21 mouse cellular contexts compared by ENCODE assay signal in the genomic region with DNA sequence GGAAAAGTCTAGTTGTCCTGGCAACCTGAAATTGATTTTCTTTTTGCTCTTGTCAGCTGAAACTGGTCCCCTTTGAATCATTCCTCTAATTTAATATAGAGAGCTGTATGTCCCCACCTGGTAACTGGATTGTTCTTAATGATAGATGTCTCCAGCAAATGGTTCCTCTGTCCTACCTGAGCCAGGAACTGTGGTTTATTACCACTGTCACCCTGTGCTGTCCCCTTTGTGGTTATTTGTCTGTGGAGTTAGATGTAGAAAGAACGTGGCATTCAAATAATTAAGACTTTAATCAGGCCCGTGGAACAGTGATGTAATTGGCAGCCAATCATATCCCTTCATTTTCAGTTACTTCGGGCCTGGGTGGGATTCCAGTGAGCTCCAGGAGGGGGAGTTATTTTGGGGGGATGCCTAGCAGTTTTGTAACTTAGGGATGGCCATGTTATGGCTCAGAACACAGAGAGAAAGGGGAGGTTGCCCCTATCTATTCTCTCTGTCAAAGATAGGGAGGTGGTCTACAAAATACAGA.
A peak's percentile ranks its signal among the peaks of the same experiment; 100 is the strongest.
DNase-seq lines count a peak whose midpoint lies in the region; ATAC-seq and TF ChIP-seq lines count a peak whose summit lies in the region.
"Had no signal": no experiment of that assay in that cellular context is flagged by ENCODE, and none has a peak within 500 bp of the region (broad histone marks: within the 10 kb centered on the region; RNA-seq: fewer than 3 reads in every experiment).

No protein-coding gene starts in this region.

- no peaks in the 10 kb centered on the region for H3K36me3 ChIP-seq in heart, embryonic 10.5 days
- peaks cover 3% of the 10 kb centered on the region; the same call in 1 of the 2 replicates for H3K36me3 ChIP-seq in intestine, postnatal 0 days (ENCODE audit: control insufficient read depth, insufficient read depth)
- no peaks in the 10 kb centered on the region for H3K36me3 ChIP-seq in intestine, embryonic 16.5 days (ENCODE audit: control insufficient read depth, insufficient read depth, low read length)
- no peaks in the 10 kb centered on the region for H3K36me3 ChIP-seq in neural tube, embryonic 11.5 days (ENCODE audit: control insufficient read depth, insufficient read depth, low read length)
- H3K36me3 ChIP-seq in neural tube, embryonic 14.5 days (ENCODE audit: control insufficient read depth, insufficient read depth, low read length), result no peaks in the 10 kb centered on the region
- H3K36me3 ChIP-seq: embryonic facial prominence, embryonic 13.5 days; limb, embryonic 12.5 days; liver, embryonic 13.5 days had no signal

- no peak overlapping the region for H3K9ac ChIP-seq in intestine, postnatal 0 days (ENCODE audit: low read depth, low read length)
- no peak overlapping the region for H3K9ac ChIP-seq in intestine, embryonic 16.5 days (ENCODE audit: low read depth, low read length)
- no peak overlapping the region for H3K9ac ChIP-seq in neural tube, embryonic 11.5 days (ENCODE audit: low read length)
- no peak overlapping the region for H3K9ac ChIP-seq in neural tube, embryonic 14.5 days (replicated peaks; ENCODE audit: low read depth, low read length)
- H3K9ac ChIP-seq: embryonic facial prominence, embryonic 13.5 days; limb, embryonic 12.5 days; liver, embryonic 13.5 days had no signal

- H3K27ac ChIP-seq in heart, embryonic 10.5 days, result peak overlapping the region; percentile 72; the same call in 1 of the 2 replicates
- H3K27ac ChIP-seq in intestine, postnatal 0 days (ENCODE audit: low read depth, low read length), result no peak overlapping the region
- no peak overlapping the region for H3K27ac ChIP-seq in intestine, embryonic 16.5 days (ENCODE audit: low read length)
- no peak overlapping the region for H3K27ac ChIP-seq in neural tube, embryonic 11.5 days (ENCODE audit: low read depth, low read length)
- no peak overlapping the region for H3K27ac ChIP-seq in neural tube, embryonic 14.5 days (ENCODE audit: low read depth, low read length)
- H3K27ac ChIP-seq: embryonic facial prominence, embryonic 13.5 days; limb, embryonic 12.5 days; liver, embryonic 13.5 days had no signal

- ATAC-seq in intestine, postnatal 0 days, result no peak
- no peak for ATAC-seq in intestine, embryonic 16.5 days
- ATAC-seq in neural tube, embryonic 11.5 days (ENCODE audit: insufficient read depth, low FRiP score, low TSS enrichment), result 0 out of 2 replicates have a peak, but pooled peaks have one; percentile 6
- ATAC-seq in neural tube, embryonic 14.5 days (ENCODE audit: low read depth), result peak; percentile 58

- H3K4me1 ChIP-seq in heart, embryonic 10.5 days, result peaks cover 62% of the 10 kb centered on the region
- H3K4me1 ChIP-seq in intestine, postnatal 0 days (replicated peaks; ENCODE audit: control insufficient read depth, insufficient read depth, low read length), result 0 out of 2 replicates have a peak, but pooled peaks cover 3% of the 10 kb centered on the region
- peaks cover 12% of the 10 kb centered on the region; the same call in 1 of the 2 replicates for H3K4me1 ChIP-seq in intestine, embryonic 16.5 days (ENCODE audit: control insufficient read depth, insufficient read depth, low read length)
- H3K4me1 ChIP-seq in neural tube, embryonic 11.5 days (ENCODE audit: control insufficient read depth, insufficient read depth, low read length), result peaks cover 2% of the 10 kb centered on the region; the same call in 1 of the 2 replicates
- peaks cover 15% of the 10 kb centered on the region for H3K4me1 ChIP-seq in neural tube, embryonic 14.5 days (ENCODE audit: control insufficient read depth, insufficient read depth, low read length)
- H3K4me1 ChIP-seq: liver, embryonic 13.5 days had no signal

- 67% methylated on average over 3 of the region's 3 CpGs for WGBS in heart, embryonic 10.5 days
- WGBS in intestine, postnatal 0 days, result 84% methylated on average over 3 of the region's 3 CpGs
- 80% methylated on average over 3 of the region's 3 CpGs for WGBS in intestine, embryonic 16.5 days
- WGBS in neural tube, embryonic 11.5 days, result 83% methylated on average over 3 of the region's 3 CpGs
- WGBS in neural tube, embryonic 14.5 days, result 55% methylated on average over 3 of the region's 3 CpGs

- intact Hi-C loops in heart, postnatal 25 days (cut with DNase I), result no loop called here

- DNase-seq in heart, embryonic 10.5 days (ENCODE audit: low spot score), result no peak
- DNase-seq in heart, postnatal 25 days (ENCODE audit: low spot score), result no peak
- no peak for DNase-seq in neural tube, embryonic 11.5 days (ENCODE audit: low spot score)
- DNase-seq in neural tube, embryonic 10.5 days (ENCODE audit: extremely low spot score, low spot score), result no peak
- DNase-seq in frontal cortex, postnatal 36 days (ENCODE audit: low spot score in 2 of 2), result no peak
- DNase-seq: adrenal gland, postnatal 36 days; B cell, adult 2 months; cerebellum, adult 9-10 months; kidney, adult 11 months; kidney, postnatal 14 days; layer of hippocampus, adult 9-11 months; liver, embryonic 13.5 days; lung, postnatal 14 days; right cerebral cortex, postnatal 14 days; thymus, postnatal 14 days had no signal

- H3K9me3 ChIP-seq in heart, embryonic 10.5 days, result no peaks in the 10 kb centered on the region
- H3K9me3 ChIP-seq in intestine, postnatal 0 days (ENCODE audit: control insufficient read depth), result no peaks in the 10 kb centered on the region
- H3K9me3 ChIP-seq in intestine, embryonic 16.5 days (ENCODE audit: control insufficient read depth, low read length), result no peaks in the 10 kb centered on the region
- H3K9me3 ChIP-seq in neural tube, embryonic 11.5 days (ENCODE audit: control insufficient read depth, low read length), result no peaks in the 10 kb centered on the region
- no peaks in the 10 kb centered on the region for H3K9me3 ChIP-seq in neural tube, embryonic 14.5 days (ENCODE audit: control insufficient read depth, low read length)
- H3K9me3 ChIP-seq: embryonic facial prominence, embryonic 13.5 days; limb, embryonic 12.5 days; liver, embryonic 13.5 days; megakaryocyte, embryonic 14.5 days had no signal

- H3K4me3 ChIP-seq in heart, embryonic 10.5 days, result no peak overlapping the region
- H3K4me3 ChIP-seq in intestine, postnatal 0 days (ENCODE audit: low read depth, low read length), result no peak overlapping the region
- H3K4me3 ChIP-seq in intestine, embryonic 16.5 days (ENCODE audit: low read length), result no peak overlapping the region
- no peak overlapping the region for H3K4me3 ChIP-seq in neural tube, embryonic 11.5 days (ENCODE audit: low read depth, low read length)
- no peak overlapping the region for H3K4me3 ChIP-seq in neural tube, embryonic 14.5 days (ENCODE audit: low read depth, low read length)
- H3K4me3 ChIP-seq: embryonic facial prominence, embryonic 13.5 days; limb, embryonic 12.5 days; liver, embryonic 13.5 days; megakaryocyte, embryonic 14.5 days had no signal

- no peaks in the 10 kb centered on the region for H3K27me3 ChIP-seq in heart, embryonic 10.5 days (ENCODE audit: insufficient read depth, poor library complexity, severe bottlenecking)
- no peaks in the 10 kb centered on the region for H3K27me3 ChIP-seq in intestine, postnatal 0 days (replicated peaks; ENCODE audit: control insufficient read depth, insufficient read depth, low read length)
- no peaks in the 10 kb centered on the region for H3K27me3 ChIP-seq in intestine, embryonic 16.5 days (replicated peaks; ENCODE audit: control insufficient read depth, insufficient read depth, low read length)
- no peaks in the 10 kb centered on the region for H3K27me3 ChIP-seq in neural tube, embryonic 11.5 days (ENCODE audit: control insufficient read depth, insufficient read depth, low read length)
- H3K27me3 ChIP-seq in neural tube, embryonic 14.5 days (ENCODE audit: control insufficient read depth, insufficient read depth, low read length), result no peaks in the 10 kb centered on the region
- H3K27me3 ChIP-seq: embryonic facial prominence, embryonic 13.5 days; limb, embryonic 12.5 days; liver, embryonic 13.5 days had no signal

- peak; percentile 22; the same call in 1 of the 2 replicates for TF ChIP-seq CTCF in intestine, postnatal 0 days (IDR thresholded peaks at IDR 0.05; ENCODE audit: low read depth)

- H3K4me2 ChIP-seq in intestine, postnatal 0 days (replicated peaks; ENCODE audit: low read depth), result no peak overlapping the region
- H3K4me2 ChIP-seq in intestine, embryonic 16.5 days (ENCODE audit: low read depth, low read length), result no peak overlapping the region
- H3K4me2 ChIP-seq in neural tube, embryonic 11.5 days (ENCODE audit: low read depth), result no peak overlapping the region
- no peak overlapping the region for H3K4me2 ChIP-seq in neural tube, embryonic 14.5 days (ENCODE audit: low read depth, low read length)
- H3K4me2 ChIP-seq: embryonic facial prominence, embryonic 13.5 days; limb, embryonic 12.5 days; liver, embryonic 13.5 days had no signal

Comparison
In these comparisons a context has a peak if more than half of its experiments do, and no peak if none do; other contexts are left out.
1. ATAC-seq: peak in neural tube, embryonic 11.5 days (single experiment) and neural tube, embryonic 14.5 days (single experiment); none in intestine, postnatal 0 days (single experiment) and intestine, embryonic 16.5 days (single experiment).